Mouse (Mus musculus): Measurements from ENCODE around the gene Hpcal1. TPM values are rescaled to one million over a fixed set of nuclear protein-coding genes. Genes with fewer than 3 reads are reported as not detected.
"Not testable (repeated sequence)": the region's sequence is repeated elsewhere in the genome, so short reads cannot be mapped to it uniquely, and the experiment has no call there.

Gene Hpcal1
- polyA plus RNA-seq, 1 experiment: 15.1 TPM

GRCm38 (mm10) chr12:17769476-17770172 lies 79.0 kb downstream of the Hpcal1 start:
- TF ChIP-seq POLR2A (IDR thresholded peaks at IDR 0.05; ENCODE audit: control insufficient read depth, low read depth, low read length): no peak
- no peak for TF ChIP-seq CTCF (IDR thresholded peaks at IDR 0.05; ENCODE audit: control insufficient read depth, insufficient read depth, insufficient replicate concordance, low read depth, low read length)
- no peak overlapping the region for H3K4me3 ChIP-seq (ENCODE audit: control insufficient read depth, low read depth, low read length)
- H3K36me3 ChIP-seq (ENCODE audit: control insufficient read depth, insufficient read depth, low read length): no peaks in the 10 kb centered on the region
- H3K27ac ChIP-seq (ENCODE audit: control insufficient read depth, insufficient read depth, low read depth, low read length): no peak overlapping the region
- no peaks in the 10 kb centered on the region for H3K4me1 ChIP-seq (ENCODE audit: control insufficient read depth, insufficient read depth, low read length)
- no peaks in the 10 kb centered on the region for H3K27me3 ChIP-seq (ENCODE audit: control insufficient read depth, insufficient read depth, low read length)

DNA sequence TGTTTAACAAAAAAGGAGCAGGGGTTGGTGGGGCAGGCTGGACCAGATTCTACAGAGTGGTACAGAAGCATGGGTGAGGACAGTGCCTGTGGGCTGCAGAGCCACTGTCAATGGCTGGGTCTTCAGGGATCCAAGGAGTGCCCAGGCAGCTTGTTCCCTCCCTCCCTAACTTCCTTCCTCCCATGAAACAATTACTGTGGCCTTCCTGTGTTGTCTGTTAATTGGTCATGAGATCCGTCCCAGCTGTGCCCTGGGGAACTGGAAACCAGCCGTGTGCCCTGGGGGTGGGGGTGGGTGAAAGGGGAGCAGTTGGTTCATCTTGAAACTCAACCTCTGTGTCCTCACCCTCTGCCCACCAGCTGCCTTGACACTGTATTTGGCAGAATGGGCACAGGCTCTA lies 79.9 kb downstream of the Hpcal1 start:
- TF ChIP-seq CTCF (IDR thresholded peaks at IDR 0.05; ENCODE audit: control insufficient read depth, insufficient read depth, insufficient replicate concordance, low read depth, low read length): no peak
- no peak for TF ChIP-seq POLR2A (IDR thresholded peaks at IDR 0.05; ENCODE audit: control insufficient read depth, low read depth, low read length)
- H3K4me3 ChIP-seq (ENCODE audit: control insufficient read depth, low read depth, low read length): no peak overlapping the region
- no peaks in the 10 kb centered on the region for H3K27me3 ChIP-seq (ENCODE audit: control insufficient read depth, insufficient read depth, low read length)
- no peak overlapping the region for H3K27ac ChIP-seq (ENCODE audit: control insufficient read depth, insufficient read depth, low read depth, low read length)
- no peaks in the 10 kb centered on the region for H3K36me3 ChIP-seq (ENCODE audit: control insufficient read depth, insufficient read depth, low read length)
- no peaks in the 10 kb centered on the region for H3K4me1 ChIP-seq (ENCODE audit: control insufficient read depth, insufficient read depth, low read length)

DNA sequence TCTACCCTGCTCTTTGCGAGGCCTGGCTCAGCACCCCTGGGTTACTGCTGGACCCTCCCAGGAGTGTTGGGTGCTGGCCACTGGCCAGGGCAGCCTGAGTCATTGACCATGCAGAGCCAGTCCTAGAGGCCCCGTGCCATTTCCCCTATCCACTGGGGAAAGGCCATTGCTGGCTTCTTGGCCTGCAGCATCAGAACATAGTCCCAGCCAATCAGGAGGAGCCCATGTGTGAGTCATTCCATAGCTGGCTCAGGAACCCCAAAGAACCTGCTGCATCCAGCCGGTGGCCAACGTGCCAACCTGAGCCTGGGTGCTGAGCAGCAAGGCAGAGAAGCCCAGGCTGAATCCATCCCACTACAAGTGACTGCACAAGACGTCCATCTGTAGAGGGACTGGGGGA lies 83.1 kb downstream of the Hpcal1 start:
- H3K4me1 ChIP-seq (ENCODE audit: control insufficient read depth, insufficient read depth, low read length); H3K27ac ChIP-seq (ENCODE audit: control insufficient read depth, insufficient read depth, low read depth, low read length); H3K36me3 ChIP-seq (ENCODE audit: control insufficient read depth, insufficient read depth, low read length); H3K4me3 ChIP-seq (ENCODE audit: control insufficient read depth, low read depth, low read length); H3K27me3 ChIP-seq (ENCODE audit: control insufficient read depth, insufficient read depth, low read length): not testable (repeated sequence)

GRCm38 (mm10) chr12:17774842-17775241 lies 84.2 kb downstream of the Hpcal1 start:
- H3K4me3 ChIP-seq (ENCODE audit: control insufficient read depth, low read depth, low read length); H3K27ac ChIP-seq (ENCODE audit: control insufficient read depth, insufficient read depth, low read depth, low read length); H3K27me3 ChIP-seq (ENCODE audit: control insufficient read depth, insufficient read depth, low read length); H3K36me3 ChIP-seq (ENCODE audit: control insufficient read depth, insufficient read depth, low read length); H3K4me1 ChIP-seq (ENCODE audit: control insufficient read depth, insufficient read depth, low read length): not testable (repeated sequence)

DNA sequence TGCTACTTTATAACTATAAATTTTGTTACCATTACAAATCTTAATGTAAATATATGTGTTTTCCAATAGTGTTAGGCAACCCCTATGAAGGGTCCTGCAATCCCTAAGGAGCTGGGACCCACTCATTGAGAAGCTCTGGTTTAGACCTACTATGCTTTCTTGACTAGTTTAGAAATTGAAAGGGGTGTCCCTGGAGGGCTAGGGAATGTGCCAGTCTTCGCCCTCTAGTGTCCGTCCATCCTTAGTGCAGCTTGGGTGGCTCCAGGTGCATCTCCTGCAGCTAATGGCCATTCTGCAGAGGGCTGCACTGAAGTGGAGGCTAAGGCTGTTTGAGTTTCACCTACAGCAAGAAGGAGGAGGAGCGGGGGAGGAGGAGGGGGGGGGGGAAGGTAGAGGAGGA lies 87.7 kb downstream of the Hpcal1 start:
- TF ChIP-seq POLR2A (IDR thresholded peaks at IDR 0.05; ENCODE audit: control insufficient read depth, low read depth, low read length) (no peak), CTCF (IDR thresholded peaks at IDR 0.05; ENCODE audit: control insufficient read depth, insufficient read depth, insufficient replicate concordance, low read depth, low read length) (peak; percentile 48; the same call in 1 of the 2 replicates)
- no peak overlapping the region for H3K4me3 ChIP-seq (ENCODE audit: control insufficient read depth, low read depth, low read length)

DNA sequence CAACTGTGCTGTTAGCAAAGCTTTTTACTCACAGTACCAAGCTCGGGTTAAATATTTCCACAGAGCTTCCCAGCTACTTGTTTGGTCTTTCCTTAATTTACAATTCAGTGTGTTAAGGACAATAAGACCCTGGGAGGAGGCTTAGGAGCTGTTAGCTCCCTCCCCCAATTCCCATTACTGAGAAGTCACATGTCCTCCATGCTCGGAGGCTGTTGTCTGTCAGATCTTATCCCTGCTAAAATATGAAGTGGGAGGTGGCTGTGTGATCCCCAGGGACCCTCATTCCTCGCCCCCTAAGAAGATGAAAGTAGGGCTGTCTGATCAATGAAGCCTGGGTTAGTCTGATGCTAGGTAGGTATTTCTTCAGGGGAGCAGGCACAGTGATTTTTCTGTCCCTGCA lies 88.4 kb downstream of the Hpcal1 start:
- Histone ChIP-seq H3K4me1 (ENCODE audit: control insufficient read depth, insufficient read depth, low read length) (no peaks in the 10 kb centered on the region), H3K4me3 (ENCODE audit: control insufficient read depth, low read depth, low read length) (no peak overlapping the region), H3K27ac (ENCODE audit: control insufficient read depth, insufficient read depth, low read depth, low read length) (no peak overlapping the region), H3K27me3 (ENCODE audit: control insufficient read depth, insufficient read depth, low read length) (no peaks in the 10 kb centered on the region), H3K36me3 (ENCODE audit: control insufficient read depth, insufficient read depth, low read length) (no peaks in the 10 kb centered on the region)
- TF ChIP-seq POLR2A (IDR thresholded peaks at IDR 0.05; ENCODE audit: control insufficient read depth, low read depth, low read length) (no peak), CTCF (IDR thresholded peaks at IDR 0.05; ENCODE audit: control insufficient read depth, insufficient read depth, insufficient replicate concordance, low read depth, low read length) (no peak)

More for the DNA sequence above, 87.7 kb downstream of the Hpcal1 start:
- no peak overlapping the region for H3K27ac ChIP-seq (ENCODE audit: control insufficient read depth, insufficient read depth, low read depth, low read length)
- no peaks in the 10 kb centered on the region for H3K4me1 ChIP-seq (ENCODE audit: control insufficient read depth, insufficient read depth, low read length)
- H3K36me3 ChIP-seq (ENCODE audit: control insufficient read depth, insufficient read depth, low read length): no peaks in the 10 kb centered on the region
- H3K27me3 ChIP-seq (ENCODE audit: control insufficient read depth, insufficient read depth, low read length): no peaks in the 10 kb centered on the region

- Histone ChIP-seq H3K4me1 (ENCODE audit: control insufficient read depth, insufficient read depth, low read length) (no peaks in the 10 kb centered on the region), H3K4me3 (ENCODE audit: control insufficient read depth, low read depth, low read length) (no peak overlapping the region), H3K27me3 (ENCODE audit: control insufficient read depth, insufficient read depth, low read length) (no peaks in the 10 kb centered on the region), H3K36me3 (ENCODE audit: control insufficient read depth, insufficient read depth, low read length) (no peaks in the 10 kb centered on the region), H3K27ac (ENCODE audit: control insufficient read depth, insufficient read depth, low read depth, low read length) (no peak overlapping the region)
- TF ChIP-seq POLR2A (IDR thresholded peaks at IDR 0.05; ENCODE audit: control insufficient read depth, low read depth, low read length) (no peak), CTCF (IDR thresholded peaks at IDR 0.05; ENCODE audit: control insufficient read depth, insufficient read depth, insufficient replicate concordance, low read depth, low read length) (no peak)
These were observed 98.8 kb downstream of the Hpcal1 start for GRCm38 (mm10) chr12:17789486-17789885.

DNA sequence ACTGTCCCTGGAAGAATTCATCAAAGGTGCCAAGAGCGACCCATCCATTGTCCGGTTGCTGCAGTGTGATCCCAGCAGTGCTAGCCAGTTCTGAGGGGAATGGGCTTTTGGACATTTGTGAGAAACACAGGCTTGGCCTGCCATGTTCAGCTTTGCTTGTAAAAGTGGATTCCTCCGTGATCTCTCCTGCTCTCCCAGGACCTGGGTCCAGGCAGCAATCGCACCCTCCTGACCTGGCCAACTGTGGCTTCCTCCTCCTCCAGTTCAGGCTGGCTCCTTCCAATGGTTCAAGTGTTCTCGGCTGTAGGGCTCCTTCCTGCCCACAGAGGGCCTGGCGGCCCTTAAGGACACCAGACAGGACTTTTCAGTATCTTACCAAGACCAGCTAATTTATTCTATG lies 100.5 kb downstream of the Hpcal1 start:
- Histone ChIP-seq H3K4me3 (ENCODE audit: control insufficient read depth, low read depth, low read length) (no peak overlapping the region), H3K4me1 (ENCODE audit: control insufficient read depth, insufficient read depth, low read length) (no peaks in the 10 kb centered on the region), H3K27ac (ENCODE audit: control insufficient read depth, insufficient read depth, low read depth, low read length) (no peak overlapping the region), H3K27me3 (ENCODE audit: control insufficient read depth, insufficient read depth, low read length) (no peaks in the 10 kb centered on the region), H3K36me3 (ENCODE audit: control insufficient read depth, insufficient read depth, low read length) (no peaks in the 10 kb centered on the region)
- no peak for TF ChIP-seq POLR2A (IDR thresholded peaks at IDR 0.05; ENCODE audit: control insufficient read depth, low read depth, low read length)
- TF ChIP-seq CTCF (IDR thresholded peaks at IDR 0.05; ENCODE audit: control insufficient read depth, insufficient read depth, insufficient replicate concordance, low read depth, low read length): no peak
